Mouse (Mus musculus) heart, postnatal 36 days (tissue): ENCODE data around the gene Maml3. TPM values are rescaled to one million over a fixed set of nuclear protein-coding genes. Genes with fewer than 3 reads are reported as not detected.
A peak's percentile ranks its signal among the peaks of the same experiment; 100 is the strongest.

Experiments
- DNase-seq, 2 experiments: peaks; one replicate each; pipeline ENCODE4 v3.0.0; 2021 to 2022
- intact Hi-C: fragments of 180-260 bp; cut with DNase I; formaldehyde crosslinking; loops from one replicate; pipeline ENCODE4 v1.15.1; 2025
- total RNA-seq, 2 experiments: library from RNA; stranded (reverse); gene quantifications; 2 replicates each; pipeline ENCODE4 v1.2.3; 2021

The Maml3 gene
- total RNA-seq, 2 experiments from 2014 or later: 1.8 to 5.0 TPM

DNA sequence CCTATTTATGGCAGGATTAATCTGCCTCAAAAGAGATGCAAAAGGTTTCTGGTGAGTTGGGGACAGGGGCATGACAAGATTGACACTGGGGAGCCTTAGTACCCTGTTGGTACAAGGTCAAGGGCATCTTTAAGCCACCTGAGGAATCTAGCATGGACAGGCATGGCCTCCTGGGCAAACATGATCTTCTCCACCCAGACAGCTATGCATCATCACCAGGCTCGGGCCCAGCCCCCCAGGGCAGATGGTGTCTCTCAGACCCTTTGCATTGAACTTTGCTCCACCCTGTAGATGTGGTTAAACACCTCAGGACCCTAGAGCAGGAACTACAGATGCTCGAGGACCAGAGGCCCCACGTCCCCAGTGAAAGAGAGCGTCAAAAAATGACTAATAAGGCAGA, 444.8 kb downstream of the Maml3 start, which contains the start of gene Mgst2:
TSS of gene Mgst2 (plus strand) at position 301 of the 400 bp plus-strand sequence.
- DNase-seq: no peak
- intact Hi-C loops: no loop called here

- intact Hi-C loops: no loop called here
- no peak for DNase-seq
Measured at GRCm38 (mm10) chr3:51659415-51659814, 445.5 kb downstream of the Maml3 start.

DNA sequence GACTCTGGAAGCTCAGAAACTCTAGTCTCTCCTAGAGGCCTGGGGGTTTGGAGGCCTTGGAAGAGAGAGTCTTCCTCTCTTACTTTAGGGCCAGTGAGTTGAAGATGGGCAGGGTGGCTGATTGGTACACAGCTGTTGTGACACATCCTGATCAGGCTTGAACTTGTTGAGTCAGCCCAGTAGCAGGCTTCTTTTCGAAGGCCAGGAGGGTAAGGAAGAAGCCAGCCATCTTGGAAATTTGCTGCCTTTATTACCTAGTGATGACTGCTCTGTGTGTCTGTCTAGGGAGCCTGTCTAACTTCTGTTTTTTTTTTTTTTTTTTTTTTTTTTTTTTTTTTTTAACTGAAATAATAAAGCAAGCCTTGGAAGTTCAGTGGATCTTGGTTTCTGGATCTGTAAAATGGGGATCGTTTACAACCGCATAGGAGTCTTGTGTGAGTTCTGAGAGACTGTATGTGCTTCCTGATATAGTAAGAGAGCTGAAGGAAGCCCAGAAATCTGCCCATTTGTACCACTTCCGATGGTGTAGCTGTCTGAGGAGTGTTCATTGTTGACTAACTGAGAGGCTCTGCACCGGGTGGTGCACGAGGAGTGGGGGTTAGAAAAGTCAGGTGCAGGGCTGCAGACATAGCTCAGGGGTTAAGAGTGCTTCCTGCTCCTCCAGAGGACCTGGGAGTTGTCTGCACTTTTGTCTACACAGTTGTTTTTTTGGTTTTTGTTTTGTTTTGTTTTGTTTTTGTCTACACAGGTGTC, 450.4 kb downstream of the Maml3 start:
- intact Hi-C loops: loop anchor here (5.0 kb wide), 1 partner anchor 92 kb away; the partner anchor contains the start of gene Setd7
- no peak for DNase-seq

DNA sequence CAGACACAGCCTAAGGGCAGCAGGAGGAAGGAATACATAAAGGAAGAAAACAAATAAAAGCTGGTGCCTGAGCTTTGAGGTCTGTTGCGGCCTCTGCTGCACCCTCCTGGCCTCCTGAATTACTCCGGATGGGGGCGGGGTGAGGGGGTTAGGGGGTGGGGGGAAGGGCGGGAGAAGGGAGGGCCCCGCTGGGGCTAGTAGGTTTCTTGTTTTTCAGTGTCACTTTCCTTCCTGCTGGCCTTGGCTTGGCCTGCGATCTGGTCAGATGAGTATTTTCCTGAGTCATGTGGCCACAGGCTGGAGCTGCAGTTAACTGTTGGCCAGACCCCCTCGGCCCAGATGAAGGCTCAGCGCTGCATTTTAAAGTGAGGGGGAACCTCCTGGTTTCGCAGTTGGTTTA, 452.2 kb downstream of the Maml3 start:
- DNase-seq: peak; percentile 38 to 40
- intact Hi-C loops: loop anchor here (5.0 kb wide), 1 partner anchor 90 kb away; the partner anchor contains the start of gene Setd7

DNA sequence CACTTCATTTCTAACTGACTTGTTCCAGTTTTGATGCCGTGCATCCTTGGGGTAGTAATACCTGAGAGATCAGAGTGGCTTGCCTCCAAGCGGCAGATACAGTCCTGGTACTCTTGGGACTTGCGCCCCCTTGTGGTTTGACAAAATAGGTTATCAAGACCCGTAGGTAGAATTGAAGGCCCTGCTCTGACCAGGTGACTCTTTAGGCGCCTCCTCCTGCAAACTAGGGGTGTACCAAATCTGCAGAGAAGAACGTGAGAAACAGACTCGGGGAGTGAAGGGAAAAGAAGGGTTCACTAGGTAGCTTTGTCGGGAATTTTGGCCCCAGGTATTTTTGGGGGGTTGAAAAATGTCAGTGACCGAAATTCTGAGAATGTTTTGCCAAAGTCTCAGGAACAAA, 452.6 kb downstream of the Maml3 start:
- intact Hi-C loops: loop anchor here (5.0 kb wide), 1 partner anchor 90 kb away; the partner anchor contains the start of gene Setd7
- peak; percentile 79 to 80 for DNase-seq

GRCm38 (mm10) chr3:51651149-51651548, 453.7 kb downstream of the Maml3 start:
- no peak for DNase-seq
- intact Hi-C loops: loop anchor here (5.0 kb wide), 1 partner anchor 89 kb away; the partner anchor contains the start of gene Setd7

DNA sequence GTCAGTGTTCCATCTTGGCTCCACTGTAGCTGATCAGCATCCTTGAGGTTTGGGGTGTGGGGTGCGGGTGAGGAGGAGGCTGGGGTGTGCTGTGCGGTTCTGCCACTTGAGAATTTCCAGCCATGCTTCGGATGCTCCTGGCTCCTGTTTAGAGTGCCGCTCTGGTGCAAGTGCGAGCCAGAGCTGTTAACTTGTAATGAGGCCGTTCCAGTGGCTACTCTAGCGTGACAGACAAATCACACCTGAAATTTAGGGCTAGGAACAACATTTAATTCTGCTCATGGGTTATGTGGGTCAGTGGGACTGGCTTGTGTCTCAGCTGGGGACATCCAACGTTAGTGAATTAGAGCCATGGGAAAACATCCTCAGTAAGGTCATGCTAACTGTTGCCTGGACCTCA, 454.9 kb downstream of the Maml3 start:
- intact Hi-C loops: loop anchor here (2.0 to 5.0 kb wide), 3 partner anchors 37 to 593 kb away; partner anchors contain the start of gene Setd7

DNA sequence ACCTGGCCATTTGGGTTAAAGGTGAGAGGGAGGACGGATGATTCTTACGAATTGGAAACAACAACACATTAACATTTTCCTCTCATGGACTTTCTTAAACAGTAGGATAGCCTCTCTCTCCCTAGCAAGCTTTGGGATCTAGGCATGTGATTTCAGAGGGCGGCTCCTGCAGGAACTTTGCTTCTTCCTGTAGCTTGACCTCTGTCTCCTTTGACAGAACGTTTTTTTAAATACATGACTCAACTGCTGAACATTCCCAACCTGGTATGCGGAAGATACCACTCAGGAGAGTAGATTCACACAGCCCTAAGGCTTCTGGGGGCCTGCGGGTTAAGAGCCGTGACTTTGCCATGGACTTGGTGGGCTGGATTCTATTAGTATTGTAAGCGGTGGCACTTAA, 455.4 kb downstream of the Maml3 start:
- no peak for DNase-seq

More for the DNA sequence above, 454.9 kb downstream of the Maml3 start:
- DNase-seq: no peak

GRCm38 (mm10) chr3:51648037-51648664, 456.7 kb downstream of the Maml3 start:
- intact Hi-C loops: loop anchor here (1.0 to 2.0 kb wide), 4 partner anchors 35 to 595 kb away; no protein-coding TSS in a partner anchor
- DNase-seq: peak; percentile 80 to 82

More for the DNA sequence above, 455.4 kb downstream of the Maml3 start:
- intact Hi-C loops: loop anchor here (2.0 kb wide), 2 partner anchors 37 to 593 kb away; no protein-coding TSS in a partner anchor

GRCm38 (mm10) chr3:51647356-51647755, 457.5 kb downstream of the Maml3 start:
- intact Hi-C loops: no loop called here
- DNase-seq: no peak

- intact Hi-C loops: no loop called here
- no peak for DNase-seq
Measured at GRCm38 (mm10) chr3:51646301-51646700, 458.6 kb downstream of the Maml3 start.

- no peak for DNase-seq
- intact Hi-C loops: no loop called here
Measured at GRCm38 (mm10) chr3:51645484-51645883, 459.4 kb downstream of the Maml3 start.

DNA sequence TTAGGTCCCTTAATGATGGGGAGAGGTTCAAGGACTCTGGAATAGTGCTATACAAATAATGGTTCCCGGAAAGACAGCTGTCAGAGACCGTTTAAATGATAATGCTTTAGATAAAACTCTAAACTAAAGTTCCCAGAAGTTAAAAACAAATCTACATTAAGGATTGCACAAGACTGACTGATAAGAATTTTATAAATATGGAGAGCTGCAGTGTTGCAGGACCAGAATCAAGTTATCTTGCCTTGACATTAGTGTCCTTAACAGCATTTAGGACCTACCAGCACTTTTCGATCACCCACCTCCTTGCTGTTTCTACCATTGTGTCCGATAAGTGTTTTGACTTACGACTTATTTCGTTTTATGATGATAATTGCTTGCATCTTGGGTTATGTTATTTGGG, 466.6 kb downstream of the Maml3 start:
- intact Hi-C loops: no loop called here

GRCm38 (mm10) chr3:51637326-51637725, 467.6 kb downstream of the Maml3 start:
- intact Hi-C loops: no loop called here
- DNase-seq: no peak

More for the DNA sequence above, 466.6 kb downstream of the Maml3 start:
- DNase-seq: no peak

- intact Hi-C loops: no loop called here
- no peak for DNase-seq
Measured at GRCm38 (mm10) chr3:51636700-51637099, 468.2 kb downstream of the Maml3 start.

GRCm38 (mm10) chr3:51635960-51636359, 468.9 kb downstream of the Maml3 start:
- intact Hi-C loops: no loop called here
- DNase-seq: no peak

Other genes starting within 250 kb of the Maml3 start
- 10 to 100 TPM; 13.9 to 15.4 TPM for gene Foxo1, start 163.3 kb upstream of the Maml3 start, total RNA-seq